Mouse (Mus musculus): ENCODE measurements around the gene Faap20. TPM values are rescaled to one million over a fixed set of nuclear protein-coding genes. Genes with fewer than 3 reads are reported as not detected.

Faap20 gene
- total and polyA plus RNA-seq, 3 experiments, result 31.0 to 45.0 (median 36.4) TPM

DNA sequence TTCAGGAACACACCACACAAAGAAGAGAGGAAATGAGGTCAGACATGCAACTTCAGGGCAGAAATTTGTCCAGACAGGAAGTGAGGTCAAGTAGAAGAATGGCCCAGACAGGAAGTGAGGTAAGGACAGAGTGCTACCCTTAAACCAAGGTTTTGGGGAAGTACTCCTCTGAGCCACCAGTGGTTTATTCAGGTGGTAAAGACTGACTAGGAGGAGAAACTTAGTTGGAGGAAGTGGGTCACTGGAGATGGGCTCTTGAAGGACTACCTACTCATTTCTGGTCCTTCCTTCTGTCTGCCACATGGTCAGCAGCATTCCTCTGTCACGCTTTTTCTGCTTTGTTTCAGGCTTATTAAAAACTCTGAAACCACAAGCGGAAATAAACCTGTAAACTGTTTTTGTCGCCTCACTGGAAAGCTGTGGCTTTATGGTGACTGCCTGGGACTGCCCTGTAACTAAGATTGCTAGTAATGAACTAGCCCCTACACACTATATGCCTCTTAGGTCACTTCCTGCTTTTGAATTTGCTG is 48.7 kb upstream of the Faap20 start:
- peak overlapping the region; percentile 73 for H3K27ac ChIP-seq (ENCODE audit: insufficient read depth, low read depth)
- no peaks in the 10 kb centered on the region for H3K9me3 ChIP-seq (replicated peaks; ENCODE audit: low read length)
- H3K36me3 ChIP-seq (replicated peaks in 1 of 2; ENCODE audit: control insufficient read depth in 1 of 2, insufficient read depth in 1 of 2, low read length in 1 of 2), result peaks cover 2 to 49% of the 10 kb centered on the region in 2 experiments
- no peaks in the 10 kb centered on the region for H3K27me3 ChIP-seq (replicated peaks)
- peaks cover 35 to 99% of the 10 kb centered on the region in 2 experiments for H3K4me1 ChIP-seq (ENCODE audit: control insufficient read depth in 1 of 2, insufficient read depth in 2 of 2)
- no peak overlapping the region; the same call in 1 of the 2 replicates for H3K9ac ChIP-seq (ENCODE audit: insufficient read depth, low read depth)
- H3K4me2 ChIP-seq (ENCODE audit: insufficient read depth, low read depth, poor library complexity, severe bottlenecking), result peak overlapping the region; percentile 12
- peak; percentile 97 for DNase-seq (ENCODE audit: extremely low read depth)
- TF ChIP-seq UBTF (IDR thresholded peaks at IDR 0.05; ENCODE audit: low read depth, low read length) (no peak), SIN3A (IDR thresholded peaks at IDR 0.05; ENCODE audit: low read length) (no peak), BHLHE40 (IDR thresholded peaks at IDR 0.05; ENCODE audit: low read depth, low read length) (peak; percentile 95), MAX (IDR thresholded peaks at IDR 0.05; ENCODE audit: low read length) (peak; percentile 93), IRF4 (IDR thresholded peaks at IDR 0.05; ENCODE audit: low read depth, low read length) (0 out of 2 replicates have a peak, but pooled peaks have one; percentile 55), JUND (conservative IDR thresholded peaks at IDR 0.05; ENCODE audit: low read depth, low read length) (peak; percentile 76), POLR2A (IDR thresholded peaks at IDR 0.05; ENCODE audit: low read depth, low read length) (peak; percentile 53), HCFC1 (IDR thresholded peaks at IDR 0.05; ENCODE audit: low read depth, low read length) (peak; percentile 77), GABPA (IDR thresholded peaks at IDR 0.05; ENCODE audit: insufficient replicate concordance, low read depth, low read length) (peak; percentile 85), ETS1 (conservative IDR thresholded peaks at IDR 0.05; ENCODE audit: low read depth, low read length) (peak; percentile 85), MAZ (IDR thresholded peaks at IDR 0.05; ENCODE audit: low read depth, low read length) (no peak; the same call in 1 of the 2 replicates), ELF1 (IDR thresholded peaks at IDR 0.05; ENCODE audit: low read depth, low read length) (peak; percentile 75), JUN (IDR thresholded peaks at IDR 0.05; ENCODE audit: insufficient read depth, low read depth, low read length) (peak; percentile 78), ZMIZ1 (IDR thresholded peaks at IDR 0.05; ENCODE audit: low read depth, low read length) (no peak), MEF2A (IDR thresholded peaks at IDR 0.05; ENCODE audit: borderline replicate concordance, low read depth, low read length) (peak; percentile 72), PAX5 (IDR thresholded peaks at IDR 0.05; ENCODE audit: low read length) (no peak), MYC (IDR thresholded peaks at IDR 0.05; ENCODE audit: low read depth, low read length) (peak; percentile 97), MAFK (IDR thresholded peaks at IDR 0.05; ENCODE audit: insufficient replicate concordance, low read length) (peak; percentile 51; the same call in 1 of the 2 replicates), MXI1 (IDR thresholded peaks at IDR 0.05; ENCODE audit: low read depth, low read length) (peak; percentile 55), CHD1 (IDR thresholded peaks at IDR 0.05; ENCODE audit: low read depth, low read length) (0 out of 2 replicates have a peak, but pooled peaks have one; percentile 43), NELFE (IDR thresholded peaks at IDR 0.05; ENCODE audit: low read depth, low read length) (no peak), EP300 (IDR thresholded peaks at IDR 0.05; ENCODE audit: low read length) (peak; percentile 73), RCOR1 (conservative IDR thresholded peaks at IDR 0.05; ENCODE audit: low read depth, low read length) (peak; percentile 64), TCF12 (IDR thresholded peaks at IDR 0.05; ENCODE audit: low read depth, low read length) (peak; percentile 64)
- dilution Hi-C loops (cut with MboI; ENCODE audit: extremely low pct_ligation_motif_present, extremely low pct_unique_long_range_greater_than_20kb, low sequenced_read_pairs) (no loop called here), in situ Hi-C loops (cut with MboI; ENCODE audit: low pct_ligation_motif_present, low pct_unique_long_range_greater_than_20kb, low sequenced_read_pairs) (no loop called here)
- H3K4me3 ChIP-seq (replicated peaks in 1 of 3; ENCODE audit: low read depth in 2 of 3, low read length in 2 of 3, poor library complexity in 1 of 3), result peak overlapping the region in 1 of 3 experiments; percentile 23
- H3K79me2 ChIP-seq (replicated peaks; ENCODE audit: control insufficient read depth, extremely low read depth, insufficient read depth, poor library complexity, severe bottlenecking), result peaks cover 82% of the 10 kb centered on the region
